Mouse (Mus musculus) MEL (cell line): Measurements from ENCODE around the gene Gabra5. TPM values are rescaled to one million over a fixed set of nuclear protein-coding genes. Genes with fewer than 3 reads are reported as not detected.

ENCODE experiments used
- DNase-seq: peaks from one replicate; pipeline ENCODE4 v3.0.0; 2011; ENCODE audit warnings: low read depth, low spot score
- H3K27ac ChIP-seq: 2 replicates; pipeline ENCODE4 v1.5.1; 2012; ENCODE audit warnings: low read depth, mild to moderate bottlenecking, control low read depth, low read length, moderate library complexity; ENCODE audit not compliant: control insufficient read depth
- H3K27me3 ChIP-seq, 2 experiments: fragments of 150-350 bp in 1 of 2; sonication (generic) in 1 of 2; 2 replicates each; pipeline ENCODE4 v1.6.1; 2012; ENCODE audit warnings: low read length in 2 of 2, mild to moderate bottlenecking in 2 of 2, improper control_type of control experiment in 1 of 2, moderate library complexity in 1 of 2; ENCODE audit not compliant: insufficient read depth in 2 of 2, control insufficient read depth in 1 of 2
- H3K36me3 ChIP-seq, 2 experiments: 2 replicates each; pipeline ENCODE4 v1.6.1; 2012 to 2014; ENCODE audit warnings: low read length in 2 of 2, improper control_type of control experiment in 1 of 2, inconsistent platforms in 1 of 2, mild to moderate bottlenecking in 1 of 2; ENCODE audit not compliant: insufficient read depth in 2 of 2, control insufficient read depth in 1 of 2
- H3K4me1 ChIP-seq, 2 experiments: fragments of 150-350 bp in 1 of 2; sonication (generic) in 1 of 2; 2 replicates each; pipeline ENCODE4 v1.6.1; 2012; ENCODE audit warnings: low read length in 2 of 2, improper control_type of control experiment in 1 of 2, mild to moderate bottlenecking in 1 of 2; ENCODE audit not compliant: insufficient read depth in 2 of 2, control insufficient read depth in 1 of 2
- H3K4me3 ChIP-seq, 2 experiments: fragments of 150-350 bp in 1 of 2; sonication (generic) in 1 of 2; 2 replicates each; pipeline ENCODE4 v1.5.1; 2012; ENCODE audit warnings: low read depth in 2 of 2, low read length in 2 of 2, mild to moderate bottlenecking in 2 of 2, moderate library complexity in 2 of 2, control low read depth in 1 of 2, improper control_type of control experiment in 1 of 2; ENCODE audit not compliant: control insufficient read depth in 1 of 2, insufficient read depth in 1 of 2
- H3K79me2 ChIP-seq: 2 replicates; pipeline ENCODE4 v1.6.1; 2012; ENCODE audit warnings: mild to moderate bottlenecking, low read length, moderate library complexity; ENCODE audit not compliant: control insufficient read depth, poor library complexity, insufficient read depth
- H3K9ac ChIP-seq: 2 replicates; pipeline ENCODE4 v1.6.1; 2012; ENCODE audit warnings: low read depth, mild to moderate bottlenecking, control low read depth, low read length, moderate library complexity; ENCODE audit not compliant: control insufficient read depth, poor library complexity, severe bottlenecking
- H3K9me3 ChIP-seq: fragments of 150-350 bp; sonication (generic); replicated peaks from 2 replicates; pipeline ENCODE4 v1.6.1; 2012; ENCODE audit warnings: mild to moderate bottlenecking, low read length, improper control_type of control experiment, moderate library complexity; ENCODE audit not compliant: insufficient read depth
- BHLHE40 ChIP-seq: IDR thresholded peaks from 2 replicates; pipeline ENCODE4 v1.6.1; 2012; ENCODE audit warnings: low read depth, mild to moderate bottlenecking, inconsistent platforms, low read length, improper control_type of control experiment, borderline replicate concordance
- CHD2 ChIP-seq: IDR thresholded peaks from 2 replicates; pipeline ENCODE4 v1.6.1; 2011; ENCODE audit warnings: low read length, improper control_type of control experiment
- CTCF ChIP-seq, 3 experiments: IDR thresholded peaks in 2 of 3; conservative IDR thresholded peaks in 1 of 3; 2 replicates each; pipeline ENCODE4 v1.5.1; 2011 to 2012; ENCODE audit warnings: low read length in 3 of 3, low read depth in 2 of 3, mild to moderate bottlenecking in 2 of 3, improper control_type of control experiment in 1 of 3, inconsistent platforms in 1 of 3, mixed read lengths in 1 of 3, moderate library complexity in 1 of 3; ENCODE audit not compliant: control insufficient read depth in 1 of 3, insufficient read depth in 1 of 3, poor library complexity in 1 of 3, severe bottlenecking in 1 of 3
- E2F4 ChIP-seq: IDR thresholded peaks from 2 replicates; pipeline ENCODE4 v1.6.1; 2011; ENCODE audit warnings: low read depth, low read length, improper control_type of control experiment, borderline replicate concordance
- ELF1 ChIP-seq: IDR thresholded peaks from 2 replicates; pipeline ENCODE4 v1.6.1; 2014; ENCODE audit warnings: low read depth, mild to moderate bottlenecking, inconsistent platforms, low read length, improper control_type of control experiment, moderate library complexity
- GATA1 ChIP-seq: IDR thresholded peaks from 2 replicates; pipeline ENCODE4 v1.6.1; 2011; ENCODE audit warnings: low read depth, low read length, improper control_type of control experiment
- HCFC1 ChIP-seq: IDR thresholded peaks from 2 replicates; pipeline ENCODE4 v1.6.1; 2012; ENCODE audit warnings: low read depth, mild to moderate bottlenecking, inconsistent platforms, low read length, improper control_type of control experiment, moderate library complexity
- JUND ChIP-seq: IDR thresholded peaks from 2 replicates; pipeline ENCODE4 v1.6.1; 2011; ENCODE audit warnings: low read depth, mild to moderate bottlenecking, improper control_type of control experiment, low read length
- KAT2A ChIP-seq: conservative IDR thresholded peaks from 2 replicates; pipeline ENCODE4 v1.6.1; 2012; ENCODE audit warnings: low read depth, low read length, improper control_type of control experiment, inconsistent platforms
- MAFK ChIP-seq: IDR thresholded peaks from 2 replicates; pipeline ENCODE4 v1.6.1; 2011; ENCODE audit warnings: low read depth, mild to moderate bottlenecking, low read length, improper control_type of control experiment, borderline replicate concordance
- MYC ChIP-seq: IDR thresholded peaks from 2 replicates; pipeline ENCODE4 v1.6.1; 2011; ENCODE audit warnings: low read depth, mild to moderate bottlenecking, low read length, improper control_type of control experiment, moderate library complexity
- NELFE ChIP-seq: IDR thresholded peaks from 2 replicates; pipeline ENCODE4 v1.6.1; 2011; ENCODE audit warnings: low read depth, low read length, improper control_type of control experiment
- SIN3A ChIP-seq: IDR thresholded peaks from 2 replicates; pipeline ENCODE4 v1.6.1; 2012; ENCODE audit warnings: low read length, improper control_type of control experiment, inconsistent platforms
- TAL1 ChIP-seq: IDR thresholded peaks from 2 replicates; pipeline ENCODE4 v1.6.1; 2012; ENCODE audit warnings: mild to moderate bottlenecking, inconsistent platforms, low read length, moderate library complexity, mixed read lengths
- TBP ChIP-seq: IDR thresholded peaks from 2 replicates; pipeline ENCODE4 v1.8.0; 2011; ENCODE audit warnings: low read depth, low read length, improper control_type of control experiment
- UBTF ChIP-seq: IDR thresholded peaks from 2 replicates; pipeline ENCODE4 v1.6.1; 2012; ENCODE audit warnings: low read depth, mild to moderate bottlenecking, inconsistent platforms, low read length, improper control_type of control experiment, moderate library complexity, borderline replicate concordance; ENCODE audit not compliant: insufficient read depth
- ZKSCAN1 ChIP-seq: IDR thresholded peaks from 2 replicates; pipeline ENCODE4 v1.6.1; 2012; ENCODE audit warnings: low read depth, mild to moderate bottlenecking, inconsistent platforms, low read length, improper control_type of control experiment, moderate library complexity
- ZMIZ1 ChIP-seq: IDR thresholded peaks from 2 replicates; pipeline ENCODE4 v1.6.1; 2012; ENCODE audit warnings: low read depth, mild to moderate bottlenecking, inconsistent platforms, low read length, improper control_type of control experiment, moderate library complexity
- ZNF384 ChIP-seq: IDR thresholded peaks from 2 replicates; pipeline ENCODE4 v1.6.1; 2012; ENCODE audit warnings: low read depth, mild to moderate bottlenecking, inconsistent platforms, low read length, improper control_type of control experiment
- polyA plus RNA-seq, 2 experiments: library from polyadenylated mRNA; stranded (reverse) in 1 of 2; unstranded in 1 of 2; fragments of >175 nt in 1 of 2; fragments of >200 nt in 1 of 2; gene quantifications; 2 replicates each; pipeline versions ENCODE4 v1.2.1 to v1.2.4; 2012; ENCODE audit warnings: low replicate concordance in 2 of 2, low read depth in 1 of 2; ENCODE audit not compliant: insufficient read length in 2 of 2, insufficient read depth in 1 of 2, missing spikeins in 1 of 2
- total RNA-seq: library from RNA; depleted of rRNA; stranded (reverse); fragments of 300-350 nt; gene quantifications from 2 replicates; pipeline ENCODE4 v1.2.3, GENCODE M21; 2012

Gene Gabra5
- total and polyA plus RNA-seq, 3 experiments: not detected

GRCm38 (mm10) chr7:57386517-57387340 is 123.1 kb downstream of the Gabra5 start, which contains the start of gene Gabrg3:
Gene Gabrg3, minus strand, starts transcription at chr7:57387188.
- H3K9me3 ChIP-seq: no peaks in the 10 kb centered on the region
- H3K36me3 ChIP-seq: no peaks in the 10 kb centered on the region
- no peak for DNase-seq
- no peak within 1 kb of the TSS for H3K9ac ChIP-seq
- no peaks in the 10 kb centered on the region for H3K27me3 ChIP-seq
- H3K79me2 ChIP-seq: no peaks in the 10 kb centered on the region
- H3K4me1 ChIP-seq: no peaks in the 10 kb centered on the region
- TF ChIP-seq CTCF (IDR thresholded peaks at IDR 0.05 in 2 of 3, conservative IDR thresholded peaks at IDR 0.05 in 1 of 3; ENCODE audit: control insufficient read depth in 1 of 3, insufficient read depth in 1 of 3, low read depth in 2 of 3, low read length in 3 of 3, poor library complexity in 1 of 3, severe bottlenecking in 1 of 3) (no peak), ZMIZ1 (no peak), JUND (no peak), ZNF384 (no peak), UBTF (no peak), GATA1 (no peak), SIN3A (no peak), E2F4 (no peak), NELFE (no peak), MAFK (no peak), MYC (no peak), BHLHE40 (no peak)
- no peak within 1 kb of the TSS for H3K27ac ChIP-seq
- no peak within 1 kb of the TSS for H3K4me3 ChIP-seq

GRCm38 (mm10) chr7:57384112-57384511 is 125.7 kb downstream of the Gabra5 start:
- Histone ChIP-seq H3K79me2 (no peaks in the 10 kb centered on the region), H3K4me3 (no peak overlapping the region), H3K27ac (no peak overlapping the region), H3K27me3 (no peaks in the 10 kb centered on the region), H3K36me3 (no peaks in the 10 kb centered on the region), H3K9me3 (no peaks in the 10 kb centered on the region), H3K4me1 (no peaks in the 10 kb centered on the region), H3K9ac (no peak overlapping the region)
- DNase-seq: peak; percentile 2
- TF ChIP-seq CTCF (IDR thresholded peaks at IDR 0.05 in 2 of 3, conservative IDR thresholded peaks at IDR 0.05 in 1 of 3; ENCODE audit: control insufficient read depth in 1 of 3, insufficient read depth in 1 of 3, low read depth in 2 of 3, low read length in 3 of 3, poor library complexity in 1 of 3, severe bottlenecking in 1 of 3) (peak in 1 of 3 experiments; percentile 15; a peak in 1 of 6 replicates), SIN3A (no peak)

DNA sequence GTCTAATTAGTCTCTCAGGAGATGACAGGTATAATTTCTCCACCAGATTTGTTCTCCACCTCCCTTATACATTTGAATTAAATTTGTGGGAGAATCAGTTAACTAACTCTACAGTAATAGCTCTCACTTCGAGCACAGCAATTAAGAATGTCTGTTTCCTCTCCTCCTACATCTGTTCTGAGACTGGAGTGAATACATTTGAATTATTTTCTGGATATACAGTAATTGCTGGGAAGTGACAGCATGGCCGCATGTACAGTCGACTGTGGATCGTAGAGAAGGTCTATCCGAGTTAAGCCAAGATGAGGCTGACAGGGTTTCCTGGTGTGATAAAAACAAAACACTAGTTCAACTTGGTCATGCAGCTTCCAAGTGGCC is 143.9 kb downstream of the Gabra5 start:
- H3K9ac ChIP-seq: no peak overlapping the region
- no peak for DNase-seq
- no peak overlapping the region for H3K4me3 ChIP-seq
- H3K4me1 ChIP-seq: no peaks in the 10 kb centered on the region
- no peak overlapping the region for H3K27ac ChIP-seq
- H3K36me3 ChIP-seq: no peaks in the 10 kb centered on the region
- TF ChIP-seq ZKSCAN1 (no peak), UBTF (no peak), HCFC1 (no peak), MAFK (no peak), CHD2 (no peak), TBP (no peak), KAT2A (no peak), ELF1 (no peak), TAL1 (no peak)
- H3K27me3 ChIP-seq: no peaks in the 10 kb centered on the region
- H3K79me2 ChIP-seq: no peaks in the 10 kb centered on the region
- H3K9me3 ChIP-seq: no peaks in the 10 kb centered on the region
